Mouse (Mus musculus): Measurements from ENCODE around the gene Ccdc73. TPM values are rescaled to one million over a fixed set of nuclear protein-coding genes. Genes with fewer than 3 reads are reported as not detected.

Gene Ccdc73
- polyA plus RNA-seq, 1 experiment from 2014 or later: 4.8 TPM

Other genes with a start within 250 kb of the Ccdc73 start
- gene Tcp11l1, start 155.6 kb upstream of the Ccdc73 start, polyA plus RNA-seq (2016; fragmentation: Nextera tagmentation; extraction: Ambion mirVana): 11.0 and 12.2 TPM in 2 replicates
- gene Pin1rt1, start 151.4 kb upstream of the Ccdc73 start, polyA plus RNA-seq (2016; fragmentation: Nextera tagmentation; extraction: Ambion mirVana): not detected in 2 replicates
- gene Depdc7, start 124.9 kb upstream of the Ccdc73 start, polyA plus RNA-seq (2016; fragmentation: Nextera tagmentation; extraction: Ambion mirVana): 9.3 and 10.7 TPM in 2 replicates
- 3.6 and 3.7 TPM in 2 replicates for gene Qser1, start 51.0 kb upstream of the Ccdc73 start, polyA plus RNA-seq (2016; fragmentation: Nextera tagmentation; extraction: Ambion mirVana)
- gene Prrg4, start 17.9 kb upstream of the Ccdc73 start, polyA plus RNA-seq (2016; fragmentation: Nextera tagmentation; extraction: Ambion mirVana): 0.16 and 0.23 TPM in 2 replicates
- 228 and 250 TPM in 2 replicates for gene Eif3m, start 149.3 kb downstream of the Ccdc73 start, polyA plus RNA-seq (2016; fragmentation: Nextera tagmentation; extraction: Ambion mirVana)
- not detected in 2 replicates for gene Gm11060, start 224.2 kb downstream of the Ccdc73 start, polyA plus RNA-seq (2016; fragmentation: Nextera tagmentation; extraction: Ambion mirVana)

All from liver, embryonic 12.5 days (tissue).